Mouse (Mus musculus) ES-E14 (cell line): ENCODE measurements around the gene Wdr48.

Experiments
- CHD2 ChIP-seq: IDR thresholded peaks from 2 replicates; pipeline ENCODE4 v1.6.1; 2014; ENCODE audit warnings: mild to moderate bottlenecking, low read depth, low read length, inconsistent platforms
- HCFC1 ChIP-seq: IDR thresholded peaks from 2 replicates; pipeline ENCODE4 v1.6.1; 2012; ENCODE audit warnings: low read length, inconsistent platforms, borderline replicate concordance; ENCODE audit not compliant: insufficient read depth
- MAFK ChIP-seq: IDR thresholded peaks from 2 replicates; pipeline ENCODE4 v1.6.1; 2014; ENCODE audit warnings: mild to moderate bottlenecking, low read depth, low read length, inconsistent platforms; ENCODE audit not compliant: insufficient read depth
- ZC3H11A ChIP-seq: IDR thresholded peaks from 2 replicates; pipeline ENCODE4 v1.6.1; 2012; ENCODE audit warnings: low read depth, mild to moderate bottlenecking, inconsistent platforms, low read length, borderline replicate concordance
- ZNF384 ChIP-seq: IDR thresholded peaks from 2 replicates; pipeline ENCODE4 v1.6.1; 2012; ENCODE audit warnings: low read depth, low read length, inconsistent platforms

DNA sequence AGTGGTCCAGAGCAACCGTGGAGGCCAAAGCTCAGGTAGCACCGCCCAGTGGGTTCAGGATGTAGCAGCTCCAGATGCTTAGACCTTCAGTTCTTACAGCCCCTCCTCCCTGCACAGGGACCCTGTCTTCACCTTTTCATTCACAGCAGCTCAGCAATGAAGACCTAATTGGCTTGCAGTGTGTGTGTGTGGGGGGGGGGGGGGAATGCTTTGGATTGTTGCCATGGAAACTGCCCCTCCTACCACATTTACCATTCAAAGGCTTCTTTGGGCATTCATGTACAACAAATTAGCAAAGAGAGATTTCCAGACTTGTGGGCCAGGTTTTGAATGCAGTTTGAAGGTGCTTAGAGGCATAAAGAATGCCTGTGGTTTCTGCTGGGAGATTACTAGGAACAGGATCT lies 5.8 kb upstream of the Wdr48 start:
- TF ChIP-seq ZC3H11A (no peak), CHD2 (no peak), MAFK (no peak), HCFC1 (no peak), ZNF384 (no peak)
